Mouse (Mus musculus): ENCODE data around the gene Gm10778.

Gene Gm10778

DNA sequence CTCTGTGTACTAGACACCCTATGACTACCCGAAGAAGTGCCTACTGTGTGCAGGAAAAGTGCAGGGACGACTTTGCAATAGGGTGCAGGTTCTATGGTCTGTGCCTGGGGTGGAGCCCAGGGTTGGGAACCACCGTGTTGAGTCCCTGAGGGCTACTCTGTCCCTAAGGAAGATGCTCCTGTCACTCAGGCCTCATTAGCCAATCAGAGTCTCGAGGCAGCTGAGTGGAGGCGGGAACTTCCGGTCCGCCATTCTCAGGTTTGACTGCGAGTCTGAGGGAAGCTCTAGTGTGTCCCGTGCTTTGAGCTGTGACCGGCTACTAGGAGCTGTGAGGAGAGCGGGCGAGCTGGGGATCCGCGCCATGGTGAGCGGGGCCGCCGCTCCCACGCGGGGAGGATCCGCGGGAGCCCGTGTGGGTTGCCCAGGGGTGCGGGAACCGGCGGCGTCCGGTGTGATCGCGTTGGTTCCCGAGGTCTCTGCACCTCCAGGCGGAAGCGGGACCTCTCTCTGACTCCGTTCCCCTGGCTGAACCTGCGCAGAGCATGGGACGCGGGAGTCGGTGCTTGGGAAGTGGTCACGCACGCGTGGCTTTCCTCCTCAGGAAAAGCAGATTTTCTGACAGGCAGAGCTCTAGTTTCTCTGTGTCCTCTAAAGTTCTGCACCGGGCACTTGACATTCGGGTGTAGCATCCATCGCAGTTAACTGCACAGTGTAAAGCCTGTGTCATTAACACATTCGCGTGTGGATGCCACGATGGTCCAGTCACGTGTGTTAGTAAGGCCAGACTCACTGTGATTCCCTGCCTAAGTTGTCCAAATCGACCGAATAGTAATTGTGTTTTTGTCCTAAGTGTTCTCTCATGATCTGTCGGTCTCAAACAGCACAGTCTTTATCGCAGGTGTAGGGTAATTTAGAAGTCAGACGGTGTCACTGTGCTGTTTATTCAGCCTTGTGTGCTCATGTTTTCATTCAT is at the start of gene Gm10778:
Gene Gm10778 (plus strand): TSS at position 257 of the 973 bp plus-strand sequence.
- peak; percentile 87 to 91 for DNase-seq

DNA sequence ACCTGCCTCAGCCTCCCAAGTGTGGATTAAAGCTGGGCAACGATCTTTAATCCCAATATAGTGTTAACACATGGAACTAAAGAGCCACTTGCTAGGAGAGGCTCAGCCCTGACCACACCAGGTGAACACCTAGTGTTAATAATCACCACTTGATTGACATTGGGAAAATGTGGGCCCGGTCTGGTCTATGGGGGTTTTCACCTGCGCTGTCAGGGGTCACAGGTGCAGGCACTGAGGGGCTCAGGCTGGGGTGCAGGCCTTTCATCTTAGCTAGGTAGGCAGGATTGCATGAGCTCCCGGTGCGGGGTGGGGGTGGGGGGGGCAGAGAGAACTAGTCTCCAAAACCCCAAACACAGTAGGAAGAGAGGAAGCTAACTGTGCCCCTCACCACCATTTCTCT is 49.2 kb upstream of the Gm10778 start:
- DNase-seq = no peak

DNA sequence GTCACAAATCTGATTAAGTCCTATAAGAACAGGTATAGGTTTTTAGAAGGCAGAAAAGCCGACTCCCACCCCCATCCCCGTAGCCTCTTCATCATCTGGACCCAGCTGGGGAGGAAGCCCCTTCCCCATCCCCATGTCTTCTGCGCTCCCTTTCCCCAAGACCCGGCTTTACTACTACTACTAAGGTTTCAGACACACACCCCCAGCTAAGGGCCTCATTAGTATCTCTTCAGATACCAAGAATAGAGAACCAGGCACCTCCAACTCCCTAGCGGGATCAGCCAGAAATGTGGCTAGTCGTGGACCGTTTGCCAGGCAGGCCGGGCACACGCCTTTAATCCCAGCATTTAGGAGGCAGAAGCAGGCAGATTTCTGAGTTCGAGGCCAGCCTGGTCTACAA is 48.8 kb upstream of the Gm10778 start:
- DNase-seq = no peak

DNA sequence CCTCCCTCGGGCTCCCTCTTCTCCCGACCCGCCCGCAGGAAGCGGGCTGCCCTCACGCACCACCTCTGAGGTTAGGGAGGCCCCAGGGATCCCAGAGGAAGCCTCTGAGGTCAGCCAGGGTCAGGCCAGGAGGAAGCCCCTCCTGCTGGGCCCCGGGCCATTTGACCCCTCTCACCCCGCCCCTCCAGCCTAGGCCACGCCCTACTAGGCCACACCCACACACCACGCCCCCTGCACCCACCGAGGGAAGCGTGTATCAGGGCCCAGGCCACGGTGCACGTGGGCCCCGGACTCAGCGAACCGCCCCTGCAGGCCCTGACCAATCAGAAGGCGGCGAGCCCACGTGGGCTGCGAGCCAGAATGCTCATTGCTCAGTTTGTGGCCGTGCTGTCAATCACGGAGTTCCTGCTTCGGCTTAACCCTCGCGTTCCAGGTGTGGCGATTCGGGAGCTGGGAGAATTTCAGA is 48.1 kb upstream of the Gm10778 start, which contains the start of gene Tle6:
Gene Tle6 (minus strand): TSS at position 336 of the 466 bp plus-strand sequence.
- DNase-seq = peak; percentile 98

DNA sequence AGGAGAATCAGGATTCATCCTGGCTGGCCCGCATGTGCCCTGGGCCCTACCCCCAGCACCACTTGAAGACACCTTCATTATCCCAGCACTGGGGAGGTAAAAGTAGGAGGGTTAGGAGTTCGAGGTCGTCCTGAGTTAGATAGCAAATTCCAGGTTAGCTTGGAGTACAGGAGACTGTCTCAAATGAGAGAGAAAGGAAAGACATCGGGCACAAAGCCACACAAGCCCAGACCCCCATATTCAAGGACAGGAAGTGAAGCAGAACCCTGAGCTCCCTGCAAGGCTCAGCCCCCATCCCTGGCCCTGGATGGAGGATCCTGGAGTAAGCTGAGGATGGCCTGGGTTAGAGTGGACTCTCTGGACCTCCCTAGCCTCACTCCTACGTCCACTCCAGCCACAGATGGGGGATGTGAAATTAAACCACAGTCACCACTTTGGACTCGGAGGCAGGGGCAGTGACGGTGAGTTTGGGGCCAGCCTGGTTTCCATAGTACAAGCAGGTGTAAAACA is 47.4 kb upstream of the Gm10778 start:
- DNase-seq = no peak

DNA sequence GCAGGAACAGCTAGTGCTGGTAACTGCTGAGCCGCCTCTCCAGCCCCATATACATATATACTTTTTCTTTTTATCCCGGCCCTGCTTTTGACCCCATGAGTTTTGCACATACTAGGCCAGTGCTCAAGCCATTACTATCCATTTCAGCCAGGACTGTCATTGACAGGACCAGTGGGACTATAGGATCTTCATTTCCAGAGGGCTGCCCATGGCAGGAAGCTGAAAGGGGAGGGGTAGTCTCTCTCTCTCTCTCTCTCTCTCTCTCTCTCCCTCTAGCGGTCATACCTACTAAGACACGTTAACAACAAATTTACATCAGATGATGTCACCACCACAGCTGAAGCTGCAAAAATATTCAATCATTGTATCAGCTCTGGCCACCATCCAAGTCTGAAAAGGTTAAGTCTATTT is 46.1 kb upstream of the Gm10778 start:
- peak; percentile 32 to 47 for DNase-seq

DNA sequence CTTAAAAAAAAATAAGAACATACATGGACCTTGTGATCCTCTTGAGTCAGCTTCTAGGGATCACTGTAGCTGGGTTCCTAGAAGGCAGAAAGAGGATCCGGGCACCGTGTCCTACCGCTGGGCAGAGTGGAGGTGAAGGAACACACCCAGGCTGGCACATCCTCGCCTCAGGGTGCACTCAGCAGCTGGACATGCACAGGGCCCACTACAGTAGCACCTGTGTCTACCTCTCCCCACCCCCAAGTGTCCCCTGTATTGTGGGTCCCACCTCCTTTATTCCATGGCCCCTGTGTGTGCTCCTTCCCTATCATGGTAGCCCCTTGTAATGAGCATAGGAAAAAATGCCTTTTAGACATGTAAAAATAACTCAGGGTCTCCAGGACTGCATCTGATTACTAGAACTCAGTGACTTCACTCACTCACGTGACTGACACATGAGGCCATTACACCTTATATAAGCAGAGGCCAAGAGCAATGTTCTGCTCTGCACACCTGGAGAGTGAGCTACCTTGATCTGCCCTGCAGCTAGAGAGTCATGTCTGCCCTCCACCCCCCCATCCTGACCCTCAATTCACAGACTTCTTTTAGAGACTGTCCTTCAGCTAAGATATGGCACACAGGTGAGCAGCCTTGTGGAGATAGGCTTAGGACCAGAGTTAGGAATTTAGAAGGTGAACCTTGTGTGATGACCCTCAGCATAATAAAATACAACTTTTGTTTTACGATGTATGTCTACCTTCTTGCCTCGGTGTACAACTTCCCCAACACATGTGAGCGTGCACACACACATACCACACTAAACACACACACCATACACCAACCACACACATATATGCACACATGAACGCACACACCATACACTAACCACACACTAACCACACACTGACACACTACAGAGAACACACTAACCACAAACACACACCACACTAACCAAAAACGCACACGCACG is 44.6 kb upstream of the Gm10778 start:
- no peak for DNase-seq

DNA sequence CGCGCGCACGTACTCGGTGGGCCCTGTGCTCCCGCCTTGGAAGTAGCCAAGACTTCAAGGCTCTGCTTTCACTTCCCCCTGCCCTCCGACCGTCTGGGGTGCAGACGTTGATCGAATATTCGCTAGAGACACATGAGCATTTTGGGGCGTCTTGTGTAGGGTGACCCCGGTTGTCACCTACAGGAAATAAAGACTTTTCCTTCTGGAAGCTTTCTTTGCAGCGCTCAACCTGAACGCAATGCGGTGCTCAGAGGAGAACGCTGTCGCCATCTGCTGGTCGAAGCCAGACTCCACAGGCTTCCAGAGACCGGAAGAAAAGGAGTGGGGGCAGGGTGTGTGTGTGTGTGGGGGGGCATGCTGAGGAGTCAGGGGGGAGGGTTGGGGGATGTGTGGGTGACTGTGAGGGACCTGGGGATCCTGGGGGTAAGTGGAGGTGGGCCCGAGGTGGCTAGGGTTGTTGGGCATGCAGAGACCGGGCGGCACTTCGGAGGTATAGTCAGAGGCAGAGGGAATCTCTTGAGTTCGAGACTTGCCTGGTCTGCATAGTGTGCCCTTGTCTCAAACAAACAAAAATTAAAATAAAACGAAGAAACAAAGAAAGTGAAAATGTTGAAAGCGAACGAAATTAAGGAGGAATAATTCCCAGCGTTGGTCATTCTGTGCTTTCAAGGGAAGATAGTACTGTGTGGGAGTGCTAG is 43.7 kb upstream of the Gm10778 start:
- peak; percentile 94 for DNase-seq

DNA sequence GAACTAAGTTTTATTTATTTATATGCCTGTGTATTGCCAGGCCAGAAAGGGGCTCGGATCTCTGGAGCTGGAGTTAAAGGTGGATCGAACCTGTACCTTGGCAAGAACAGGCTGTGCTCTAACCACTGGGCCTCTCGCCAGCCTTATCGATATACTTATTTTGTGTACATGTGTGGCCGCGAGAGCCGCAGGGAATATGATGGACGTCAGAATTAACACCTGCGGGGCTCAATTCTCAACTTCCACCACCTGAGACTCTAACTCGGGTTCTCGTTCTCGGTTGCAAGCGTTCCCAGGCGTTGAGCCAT is 43.2 kb upstream of the Gm10778 start:
- no peak for DNase-seq

DNA sequence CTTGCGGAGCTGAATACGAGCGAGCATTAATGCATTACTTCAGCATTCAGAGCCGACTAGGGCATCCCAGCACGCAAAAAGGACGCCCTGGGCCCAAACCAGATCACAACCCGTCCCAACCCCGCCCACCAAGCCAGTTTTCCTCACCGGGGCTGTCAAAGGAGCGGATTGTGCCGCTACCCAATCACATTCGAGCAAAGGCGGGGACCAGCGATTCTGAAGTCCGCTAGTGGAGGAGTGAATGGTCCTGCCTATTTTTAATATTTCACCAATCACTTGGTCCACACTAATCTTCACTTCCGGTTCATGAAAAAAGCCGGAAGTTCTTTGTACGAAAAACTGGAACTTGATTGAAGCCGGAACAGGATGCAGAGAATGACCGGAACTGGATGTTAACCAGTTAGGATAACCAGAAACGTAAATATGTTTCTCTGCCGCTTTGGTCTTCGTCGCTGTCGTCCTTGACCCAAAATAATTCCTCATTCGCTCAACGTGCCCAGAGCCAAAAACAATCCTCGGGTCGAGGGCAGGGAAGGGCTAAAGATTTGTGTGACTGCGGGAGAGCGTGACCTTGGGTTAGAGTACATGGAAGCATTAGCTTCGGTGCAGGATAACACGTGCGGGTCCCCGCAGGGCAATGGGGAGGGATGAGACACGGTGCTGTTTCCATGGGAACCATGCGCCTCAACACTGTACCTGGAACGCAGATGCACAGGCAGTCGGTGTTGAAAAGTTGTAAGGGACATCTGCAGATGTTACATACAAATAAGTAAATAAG is 42.7 kb upstream of the Gm10778 start, which contains the start of gene BC025920:
Gene BC025920 (plus strand): TSS at position 297 of the 778 bp plus-strand sequence.
- peak; percentile 95 to 98 for DNase-seq

DNA sequence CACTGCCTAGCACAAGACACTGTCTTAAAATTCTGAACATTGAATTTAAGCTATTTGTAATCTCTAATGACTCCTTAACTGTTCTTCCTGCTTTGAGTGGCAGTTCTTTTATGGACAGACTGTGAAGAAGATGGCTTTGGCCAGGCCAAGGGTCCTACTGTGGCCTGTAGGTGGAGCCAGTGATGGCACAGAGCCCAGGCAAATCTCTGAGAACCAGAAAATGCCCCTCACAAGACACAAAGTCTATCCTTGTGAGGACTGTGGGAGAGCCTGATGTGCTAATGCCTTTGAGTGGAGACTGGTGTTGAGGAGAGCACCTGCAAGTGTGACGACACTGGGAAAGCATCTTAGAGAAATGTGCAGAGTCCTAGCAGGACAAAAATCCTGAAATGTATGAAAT is 40.6 kb upstream of the Gm10778 start:
- no peak for DNase-seq

DNA sequence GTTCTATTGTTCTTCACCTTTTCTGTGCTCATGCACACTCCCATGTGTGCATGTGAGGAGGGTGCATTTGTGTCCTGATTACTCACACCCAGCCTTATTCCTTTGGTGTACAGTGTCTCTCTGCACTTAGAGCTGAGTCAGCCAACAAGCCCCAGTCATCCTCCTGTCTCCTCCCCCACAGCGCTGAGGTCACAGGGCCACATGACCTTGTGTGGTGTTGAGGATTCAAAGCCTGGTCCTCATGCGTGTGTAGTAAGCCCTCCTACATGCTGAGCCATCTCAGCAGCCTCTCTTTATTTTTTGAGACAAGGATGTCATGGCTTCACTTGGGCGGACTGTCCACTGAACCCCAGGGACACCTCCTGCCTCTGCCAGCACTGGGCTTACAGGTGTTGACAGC is 36.1 kb upstream of the Gm10778 start:
- no peak for DNase-seq

DNA sequence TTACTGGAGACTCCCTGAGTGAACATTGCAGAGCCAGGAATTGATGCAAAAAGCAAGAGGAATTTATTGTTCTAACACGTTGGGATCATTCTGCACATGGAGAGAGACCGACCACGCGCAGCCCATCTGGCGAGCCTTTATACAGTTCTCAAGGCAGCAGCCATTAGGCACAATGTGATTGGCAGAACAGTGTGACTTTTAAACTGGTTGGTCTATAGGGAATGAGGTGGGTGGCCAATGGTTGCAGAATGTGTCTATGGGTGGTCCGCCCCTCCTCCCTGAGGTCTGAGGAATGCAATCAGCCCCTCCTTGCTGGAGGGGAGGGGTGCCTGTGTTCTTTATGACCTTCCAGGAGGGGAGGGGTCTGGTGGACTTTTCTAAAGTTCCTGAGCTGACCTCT is 33.4 kb upstream of the Gm10778 start:
- DNase-seq = peak in 1 of 2 experiments; percentile 26

DNA sequence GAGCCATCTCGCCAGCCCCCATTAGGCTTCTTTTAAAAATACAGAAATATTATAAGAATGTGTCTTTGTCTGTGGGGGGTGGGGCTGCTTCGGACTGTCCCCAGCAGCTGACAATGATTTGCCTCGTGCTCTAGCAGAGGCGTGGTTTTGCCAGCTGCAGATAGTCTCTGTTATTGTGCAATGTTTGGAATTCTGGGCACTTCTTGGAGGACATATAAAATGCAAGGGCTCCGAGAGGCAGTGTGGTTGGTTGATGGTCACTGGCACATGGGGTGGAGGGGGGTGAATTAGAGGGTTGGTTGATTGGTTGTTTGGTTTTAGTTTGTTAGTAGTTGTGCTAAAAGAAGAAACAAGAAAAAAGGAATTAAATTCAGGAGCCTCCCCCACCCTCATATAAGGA is 28.9 kb upstream of the Gm10778 start:
- DNase-seq = no peak

DNA sequence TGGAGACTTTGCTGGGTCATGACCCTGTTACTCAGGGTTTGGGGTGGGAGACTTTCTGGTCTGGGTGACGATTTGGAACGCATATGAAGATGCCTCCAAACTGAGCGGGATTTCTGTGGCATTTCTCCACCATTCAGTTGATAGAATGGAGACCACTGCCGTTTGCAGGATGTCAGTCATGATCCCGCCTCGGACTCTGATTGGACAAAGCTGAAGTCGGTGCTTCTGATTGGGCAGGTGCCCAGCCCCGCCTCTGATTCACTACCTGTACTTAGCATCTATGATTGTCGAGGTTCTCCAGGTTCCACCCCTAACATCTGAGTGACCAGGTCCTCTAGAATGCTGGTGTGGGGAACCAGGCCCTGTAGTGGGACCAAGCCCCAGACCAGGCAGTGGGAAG is 28.1 kb upstream of the Gm10778 start:
- DNase-seq = no peak

DNA sequence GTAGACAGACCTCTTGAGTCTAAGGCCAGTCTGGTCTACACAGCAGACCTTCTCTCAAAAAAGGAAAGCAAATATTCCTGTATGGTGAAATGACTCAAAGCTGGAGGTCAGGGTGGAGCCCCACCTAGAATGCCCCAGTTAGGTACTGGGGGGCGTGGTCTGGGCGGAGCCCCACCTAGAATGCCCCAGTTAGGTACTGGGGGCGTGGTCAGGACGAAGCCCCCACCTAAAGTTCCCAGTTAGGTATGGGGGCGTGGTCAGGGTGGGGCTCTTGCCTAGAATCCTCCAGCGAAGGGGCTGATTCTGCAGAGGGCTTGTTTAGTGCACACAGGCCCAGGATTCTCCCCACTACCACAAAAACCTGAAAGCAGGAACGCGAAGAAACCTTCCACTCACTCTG is 25.4 kb upstream of the Gm10778 start:
- DNase-seq = no peak

DNA sequence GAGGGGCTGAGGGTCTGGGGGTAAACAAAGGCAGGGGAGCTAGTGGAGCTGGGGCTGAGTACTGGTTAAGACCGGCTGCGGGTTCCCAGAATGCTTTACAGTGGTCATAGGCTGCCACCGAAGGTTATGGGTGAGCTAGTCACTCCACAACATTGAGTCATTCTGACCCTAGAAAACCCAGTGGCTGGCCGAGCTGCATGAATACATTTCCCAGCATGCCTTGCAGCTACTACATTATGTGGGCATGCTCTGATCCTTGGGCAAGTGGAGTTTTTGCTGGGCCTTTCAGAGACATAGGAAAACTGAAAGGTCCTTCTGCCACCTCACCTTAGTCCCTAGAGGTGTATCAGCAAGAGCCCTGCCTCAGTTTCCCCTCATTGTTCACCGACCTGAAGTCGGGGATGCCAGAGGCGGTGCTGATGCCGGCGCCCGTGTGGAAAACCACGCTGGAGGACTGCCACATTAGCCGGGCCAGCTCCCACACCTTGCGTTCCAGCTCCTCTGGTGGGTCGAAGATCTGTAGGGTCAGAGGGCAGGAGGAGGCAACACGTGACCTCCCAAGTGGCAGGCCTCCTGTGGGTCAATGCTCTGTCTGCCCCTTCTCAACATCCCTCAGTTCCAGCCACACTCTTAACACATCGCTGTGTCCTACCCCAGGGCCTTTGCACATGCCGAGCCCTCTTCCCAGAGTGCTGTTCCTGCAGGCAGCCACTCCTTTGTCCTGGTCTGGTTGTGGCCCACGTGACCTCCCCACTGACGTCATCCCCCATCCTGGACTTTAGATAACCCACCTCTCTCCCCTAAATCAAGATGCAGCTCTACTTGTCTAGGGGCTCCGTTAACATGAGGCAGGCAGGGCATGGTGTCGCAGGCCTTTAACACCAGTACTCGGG is 22.5 kb upstream of the Gm10778 start:
- peak in 1 of 2 experiments; percentile 26 for DNase-seq

DNA sequence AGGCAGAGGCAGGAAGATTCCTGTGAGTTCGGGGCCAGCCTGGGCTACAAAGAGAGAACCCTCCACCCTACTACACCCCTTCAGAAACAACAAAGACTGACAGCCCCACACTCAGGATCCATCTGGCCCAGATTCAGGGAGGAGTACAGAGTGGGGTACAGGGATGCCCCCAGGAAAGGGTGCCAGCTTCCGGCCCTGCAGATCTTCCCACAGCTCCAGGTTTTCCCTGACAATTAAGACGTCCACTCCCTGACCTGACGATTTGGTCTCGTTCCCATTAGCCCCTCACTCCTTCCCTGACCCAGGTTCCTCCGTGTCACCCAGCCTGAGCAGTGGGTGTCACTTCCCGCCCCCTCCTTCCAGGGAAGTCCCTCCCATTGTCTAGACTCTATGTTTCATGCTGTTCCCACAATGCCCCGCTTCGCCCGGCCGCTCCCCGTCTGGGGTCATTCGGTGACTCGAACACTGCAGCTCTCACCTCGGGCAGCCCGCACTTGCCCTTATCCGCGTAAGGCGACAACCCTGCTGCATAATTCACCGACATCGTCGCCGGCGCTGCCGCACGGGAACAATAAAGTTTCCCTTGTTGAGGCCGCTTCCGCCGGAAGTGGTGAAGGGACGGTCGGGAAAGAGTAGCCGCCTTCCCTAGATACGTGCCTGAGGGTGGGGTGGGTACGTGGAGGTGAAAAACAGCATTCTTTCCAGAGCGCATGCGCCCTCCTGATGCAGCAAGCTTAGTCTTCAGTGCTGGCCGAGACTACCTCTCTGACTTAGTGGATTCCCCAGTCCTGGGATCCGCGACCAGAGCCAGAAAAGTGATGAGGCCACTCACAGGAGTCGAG is 21.6 kb upstream of the Gm10778 start, which contains the start of gene Sirt6:
Gene Sirt6 (minus strand): TSS at position 804 of the 842 bp plus-strand sequence.
- peak; percentile 92 to 96 for DNase-seq

DNA sequence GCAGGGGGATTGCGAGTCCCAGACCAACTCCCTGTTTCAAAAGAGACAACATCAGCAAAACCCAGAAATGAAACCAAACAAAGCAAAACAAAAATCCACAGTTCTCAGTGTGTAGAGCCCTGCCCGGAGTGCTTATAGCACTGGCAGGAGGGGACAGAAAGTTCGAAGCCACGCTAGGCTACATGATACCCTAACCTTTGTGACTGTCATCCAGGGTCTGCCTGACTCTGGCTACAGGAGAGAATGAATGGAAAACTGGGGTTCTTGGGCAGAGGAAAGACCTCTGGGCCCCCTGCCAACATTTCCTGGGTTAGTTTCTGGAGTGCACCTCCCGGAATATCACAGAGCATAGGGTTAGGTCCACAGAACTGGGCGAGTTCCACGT is 21.0 kb upstream of the Gm10778 start:
- peak; percentile 46 to 60 for DNase-seq
